Mouse (Mus musculus): ENCODE results near the gene Ppp6r2. TPM values are rescaled to one million over a fixed set of nuclear protein-coding genes. Genes with fewer than 3 reads are reported as not detected.

Gene Ppp6r2
- total and polyA plus RNA-seq, 2 experiments from 2014 or later = 27.7 to 98.4 TPM

DNA sequence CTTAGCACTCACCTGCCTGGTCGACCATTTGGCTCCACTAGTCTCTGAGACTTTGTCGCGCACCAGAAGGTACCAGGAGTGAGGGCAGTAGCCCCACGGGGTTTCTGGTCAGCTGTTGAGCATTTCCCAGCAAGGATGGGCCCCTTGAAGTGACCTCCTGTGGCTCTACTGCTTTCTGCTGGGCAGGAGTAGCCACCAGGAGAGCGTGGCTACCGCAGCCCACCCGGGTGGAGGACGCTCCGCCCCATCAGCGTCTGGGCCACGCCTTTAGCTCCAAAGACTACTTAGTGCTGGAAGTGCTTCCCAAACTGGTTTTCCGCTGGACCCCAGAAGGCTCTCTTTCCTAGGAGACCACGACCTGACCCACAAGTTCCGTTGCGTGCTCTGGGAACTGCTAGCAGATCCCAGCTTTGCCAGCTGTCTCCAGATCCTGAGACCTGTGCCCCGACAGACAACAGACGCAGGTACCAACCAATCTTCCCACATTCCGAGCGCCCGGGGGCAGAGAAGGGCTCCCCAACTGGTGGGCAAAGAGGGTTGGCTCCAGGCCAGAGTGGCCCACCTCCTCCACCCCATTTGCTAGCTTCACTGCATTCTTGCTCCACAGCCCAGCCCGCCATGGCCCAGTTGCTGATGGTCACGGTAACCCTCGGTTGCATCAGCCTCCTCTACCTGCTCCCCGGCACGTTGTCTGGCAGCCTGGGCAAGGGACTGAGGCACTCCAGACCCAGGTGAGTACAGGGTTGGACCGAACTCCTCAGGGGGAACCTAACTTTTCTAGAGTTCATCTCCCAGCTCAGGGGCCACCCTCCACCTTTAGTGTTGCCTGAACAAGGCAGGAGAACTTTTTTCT lies 111.5 kb downstream of the Ppp6r2 start, which contains the start of gene Adm2:
Adm2 (plus strand) TSS at position 51 of the 853 bp plus-strand sequence.
- TF ChIP-seq EP300 (IDR thresholded peaks at IDR 0.05; ENCODE audit: low read depth) = no peak
- no peak for TF ChIP-seq CTCF (IDR thresholded peaks at IDR 0.05; ENCODE audit: low read depth)
- Histone ChIP-seq H3K27me3 (ENCODE audit: control insufficient read depth, insufficient read depth, low read length) (peaks cover 25% of the 10 kb centered on the region), H3K4me1 (ENCODE audit: control insufficient read depth, insufficient read depth) (peaks cover 4% of the 10 kb centered on the region; the same call in 1 of the 2 replicates)

DNA sequence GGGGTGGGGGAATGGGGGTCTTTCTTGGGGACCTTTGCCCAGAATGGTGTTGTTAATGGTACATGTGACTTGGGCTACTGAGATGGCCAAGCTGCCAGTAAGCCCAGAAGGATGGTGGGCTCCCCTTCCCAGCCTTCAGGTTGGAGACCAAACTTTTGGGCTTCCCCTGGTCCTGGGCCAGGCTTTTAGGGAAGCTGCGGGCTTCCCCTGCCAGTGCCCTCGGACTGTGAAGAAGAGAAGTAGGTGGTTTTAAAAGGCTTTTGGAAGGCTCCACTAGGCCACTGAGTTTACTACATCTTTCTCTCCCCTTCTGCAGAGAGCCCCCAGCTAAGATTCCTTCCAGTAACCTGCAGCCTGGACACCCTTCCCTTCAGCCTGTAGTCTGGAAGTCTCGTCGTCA lies 112.3 kb downstream of the Ppp6r2 start:
- ATAC-seq (ENCODE audit: insufficient read depth, low read depth) (no peak), DNase-seq (ENCODE audit: low spot score) (no peak)
- H3K9ac ChIP-seq (replicated peaks; ENCODE audit: low read depth, low read length) = no peak overlapping the region
- 86% methylated on average over 4 of the region's 4 CpGs for WGBS
- no peaks in the 10 kb centered on the region for H3K36me3 ChIP-seq (replicated peaks; ENCODE audit: control insufficient read depth, insufficient read depth, low read length)
- H3K4me2 ChIP-seq (ENCODE audit: low read depth, low read length) = no peak overlapping the region
- TF ChIP-seq EP300 (IDR thresholded peaks at IDR 0.05; ENCODE audit: low read depth) (no peak), CTCF (IDR thresholded peaks at IDR 0.05; ENCODE audit: low read depth) (no peak)
- peaks cover 4% of the 10 kb centered on the region; the same call in 1 of the 2 replicates for H3K4me1 ChIP-seq (ENCODE audit: control insufficient read depth, insufficient read depth)
- no peak overlapping the region for H3K27ac ChIP-seq (ENCODE audit: low read depth)
- no peak overlapping the region for H3K4me3 ChIP-seq (ENCODE audit: low read depth, low read length)
- H3K9me3 ChIP-seq (replicated peaks; ENCODE audit: control insufficient read depth, low read length) = no peaks in the 10 kb centered on the region
- peaks cover 25% of the 10 kb centered on the region for H3K27me3 ChIP-seq (ENCODE audit: control insufficient read depth, insufficient read depth, low read length)

More for the DNA sequence above, 111.5 kb downstream of the Ppp6r2 start, which contains the start of gene Adm2:
- peak within 1 kb of the TSS; percentile 55 for H3K4me2 ChIP-seq (ENCODE audit: low read depth, low read length)
- ATAC-seq (ENCODE audit: insufficient read depth, low read depth) (no peak; the same call in 1 of the 2 replicates), DNase-seq (ENCODE audit: low spot score) (no peak)
- WGBS = 5% methylated on average over 26 of the region's 26 CpGs
- no peak within 1 kb of the TSS for H3K27ac ChIP-seq (ENCODE audit: low read depth)
- peak within 1 kb of the TSS; percentile 21 for H3K4me3 ChIP-seq (ENCODE audit: low read depth, low read length)
- no peak within 1 kb of the TSS for H3K9ac ChIP-seq (replicated peaks; ENCODE audit: low read depth, low read length)
- H3K36me3 ChIP-seq (replicated peaks; ENCODE audit: control insufficient read depth, insufficient read depth, low read length) = no peaks in the 10 kb centered on the region
- H3K9me3 ChIP-seq (replicated peaks; ENCODE audit: control insufficient read depth, low read length) = no peaks in the 10 kb centered on the region

DNA sequence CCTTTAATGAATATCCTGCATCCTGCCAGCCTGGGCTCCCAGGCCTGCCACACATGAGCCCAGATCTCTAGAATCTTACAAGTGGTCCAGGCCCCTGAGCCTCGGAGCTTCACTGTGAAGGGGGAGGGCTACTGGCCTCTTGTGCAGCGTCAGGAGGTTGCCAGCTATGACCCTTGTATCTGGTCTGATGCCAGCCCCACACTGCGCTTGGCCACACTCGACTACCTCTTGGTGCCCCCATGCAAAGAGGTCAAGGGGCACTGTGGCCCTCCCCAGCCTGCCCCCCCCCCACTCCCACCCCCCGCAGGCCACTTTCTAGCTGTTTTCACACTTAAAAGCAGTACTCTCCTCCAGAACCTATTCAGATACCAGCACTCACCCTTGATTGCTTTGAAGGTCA lies 115.1 kb downstream of the Ppp6r2 start:
- H3K36me3 ChIP-seq (replicated peaks; ENCODE audit: control insufficient read depth, insufficient read depth, low read length) = no peaks in the 10 kb centered on the region
- H3K4me1 ChIP-seq (ENCODE audit: control insufficient read depth, insufficient read depth) = peaks cover 4% of the 10 kb centered on the region; the same call in 1 of the 2 replicates
- ATAC-seq (ENCODE audit: insufficient read depth, low read depth) (no peak), DNase-seq (ENCODE audit: low spot score) (no peak)
- no peak for TF ChIP-seq EP300 (IDR thresholded peaks at IDR 0.05; ENCODE audit: low read depth)
- TF ChIP-seq CTCF (IDR thresholded peaks at IDR 0.05; ENCODE audit: low read depth) = no peak
- H3K9ac ChIP-seq (replicated peaks; ENCODE audit: low read depth, low read length) = no peak overlapping the region
- no peak overlapping the region for H3K4me2 ChIP-seq (ENCODE audit: low read depth, low read length)
- H3K27me3 ChIP-seq (ENCODE audit: control insufficient read depth, insufficient read depth, low read length) = peaks cover 19% of the 10 kb centered on the region
- no peak overlapping the region for H3K4me3 ChIP-seq (ENCODE audit: low read depth, low read length)
- no peaks in the 10 kb centered on the region for H3K9me3 ChIP-seq (replicated peaks; ENCODE audit: control insufficient read depth, low read length)
- H3K27ac ChIP-seq (ENCODE audit: low read depth) = no peak overlapping the region
- 41% methylated on average over 5 of the region's 5 CpGs for WGBS

DNA sequence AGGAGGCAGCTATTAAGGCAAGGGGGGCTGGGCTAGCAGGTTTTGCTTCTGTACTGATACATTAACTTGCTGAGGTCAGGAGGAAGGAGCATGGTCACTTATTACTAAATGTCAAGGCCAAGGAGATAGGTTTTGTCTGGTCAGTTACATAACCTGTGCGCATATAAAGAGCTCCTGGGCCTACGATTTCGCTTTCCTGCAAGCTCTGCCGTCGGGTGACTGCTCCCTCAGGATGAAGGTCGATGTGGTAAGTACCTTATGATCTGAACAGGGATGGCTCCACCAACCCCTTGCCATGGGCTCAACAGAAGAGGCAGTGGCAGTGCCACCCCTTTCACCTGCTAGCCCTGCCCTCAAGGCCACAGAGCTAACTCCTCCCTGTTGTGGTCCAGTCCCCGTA lies 122.9 kb downstream of the Ppp6r2 start, which contains the start of gene Miox:
Miox (plus strand) TSS at position 128 of the 400 bp plus-strand sequence.
- DNase-seq (ENCODE audit: low spot score) = no peak
- Histone ChIP-seq H3K4me1 (ENCODE audit: control insufficient read depth, insufficient read depth) (no peaks in the 10 kb centered on the region), H3K9me3 (replicated peaks; ENCODE audit: control insufficient read depth, low read length) (no peaks in the 10 kb centered on the region), H3K4me2 (ENCODE audit: low read depth, low read length) (no peak within 1 kb of the TSS), H3K36me3 (replicated peaks; ENCODE audit: control insufficient read depth, insufficient read depth, low read length) (no peaks in the 10 kb centered on the region), H3K27ac (ENCODE audit: low read depth) (no peak within 1 kb of the TSS), H3K9ac (replicated peaks; ENCODE audit: low read depth, low read length) (no peak within 1 kb of the TSS), H3K27me3 (ENCODE audit: control insufficient read depth, insufficient read depth, low read length) (no peaks in the 10 kb centered on the region), H3K4me3 (ENCODE audit: low read depth, low read length) (no peak within 1 kb of the TSS)
- TF ChIP-seq CTCF (IDR thresholded peaks at IDR 0.05; ENCODE audit: low read depth) (no peak), EP300 (IDR thresholded peaks at IDR 0.05; ENCODE audit: low read depth) (no peak)
- ATAC-seq (ENCODE audit: insufficient read depth, low read depth) = no peak
- WGBS = 80% methylated on average over 7 of the region's 7 CpGs

DNA sequence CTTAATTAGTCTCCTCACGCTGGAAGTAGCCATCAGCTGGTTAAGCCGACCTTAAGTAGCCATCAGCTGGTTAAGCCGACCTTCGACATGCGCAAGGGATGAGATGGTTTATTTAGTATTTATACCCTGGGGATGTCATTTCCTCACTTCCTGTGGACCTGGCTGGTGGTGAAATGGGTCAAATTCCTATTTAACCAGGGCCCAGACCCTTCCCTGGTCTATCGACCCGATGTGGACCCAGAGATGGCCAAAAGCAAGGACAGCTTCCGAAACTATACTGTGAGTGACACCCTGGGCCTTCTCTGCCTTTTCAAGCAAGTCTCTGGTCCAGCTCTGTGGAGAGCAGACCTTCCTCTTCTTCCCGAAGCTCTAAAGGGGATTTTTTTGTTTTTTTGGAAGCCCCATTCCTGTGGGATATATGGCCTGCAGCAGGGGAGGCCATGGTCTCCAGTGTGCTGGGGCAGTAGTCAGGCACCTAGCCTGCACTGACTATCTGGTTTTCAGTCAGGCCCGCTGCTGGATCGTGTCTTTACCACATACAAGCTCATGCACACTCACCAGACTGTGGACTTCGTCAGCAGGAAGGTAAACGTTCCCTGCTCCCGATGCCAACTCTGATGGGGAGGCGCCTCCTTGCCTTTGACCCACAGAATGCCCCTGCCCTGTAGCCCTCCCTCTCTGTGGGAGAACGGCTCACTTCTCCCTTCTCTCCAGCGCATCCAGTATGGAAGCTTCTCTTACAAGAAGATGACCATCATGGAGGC lies 123.6 kb downstream of the Ppp6r2 start:
- Histone ChIP-seq H3K27ac (ENCODE audit: low read depth) (no peak overlapping the region), H3K4me2 (ENCODE audit: low read depth, low read length) (no peak overlapping the region), H3K4me1 (ENCODE audit: control insufficient read depth, insufficient read depth) (no peaks in the 10 kb centered on the region), H3K9me3 (replicated peaks; ENCODE audit: control insufficient read depth, low read length) (no peaks in the 10 kb centered on the region), H3K36me3 (replicated peaks; ENCODE audit: control insufficient read depth, insufficient read depth, low read length) (no peaks in the 10 kb centered on the region), H3K4me3 (ENCODE audit: low read depth, low read length) (no peak overlapping the region), H3K9ac (replicated peaks; ENCODE audit: low read depth, low read length) (no peak overlapping the region), H3K27me3 (ENCODE audit: control insufficient read depth, insufficient read depth, low read length) (no peaks in the 10 kb centered on the region)
- 75% methylated on average over 17 of the region's 17 CpGs for WGBS
- ATAC-seq (ENCODE audit: insufficient read depth, low read depth) (no peak), DNase-seq (ENCODE audit: low spot score) (no peak)
- no peak for TF ChIP-seq EP300 (IDR thresholded peaks at IDR 0.05; ENCODE audit: low read depth)
- TF ChIP-seq CTCF (IDR thresholded peaks at IDR 0.05; ENCODE audit: low read depth) = no peak

All from heart, postnatal 0 days (tissue).